Mouse (Mus musculus) erythroblast, adult 5-6 weeks (primary cell): ENCODE measurements around the gene Ldb1. TPM values are rescaled to one million over a fixed set of nuclear protein-coding genes. Genes with fewer than 3 reads are reported as not detected.
"Not testable (repeated sequence)": the region's sequence is repeated elsewhere in the genome, so short reads cannot be mapped to it uniquely, and the experiment has no call there.

Experiments used
- ATAC-seq: replicated peaks from 2 replicates; pipeline ENCODE4 v1.8.0; 2016; ENCODE audit warnings: moderate number of reproducible peaks, mild to moderate bottlenecking, moderate TSS enrichment, inconsistent platforms; ENCODE audit not compliant: poor library complexity, low FRiP score, severe bottlenecking
- total RNA-seq, 2 experiments: library from RNA; stranded (forward) in 1 of 2; stranded (reverse) in 1 of 2; fragments of 150-400 nt in 1 of 2; fragments of 200-764, 138-1000 nt in 1 of 2; gene quantifications; 2 replicates each; pipeline versions ENCODE4 v1.2.3 to v1.2.4; 2015 to 2017; ENCODE audit warnings: low replicate concordance in 2 of 2

Ldb1 gene
- total RNA-seq, 2 experiments from 2014 or later, result 16.3 to 37.9 TPM

GRCm38 (mm10) chr19:45993441-45993840 is 51.6 kb downstream of the Ldb1 start:
- ATAC-seq, result not testable (repeated sequence)

GRCm38 (mm10) chr19:45991171-45991570 is 53.8 kb downstream of the Ldb1 start:
- ATAC-seq, result no peak

GRCm38 (mm10) chr19:45988238-45988637 is 56.8 kb downstream of the Ldb1 start:
- no peak for ATAC-seq

- ATAC-seq, result no peak
Observed at GRCm38 (mm10) chr19:45984379-45984778, 60.6 kb downstream of the Ldb1 start.

Other genes starting within 250 kb of the Ldb1 start
- gene Kcnip2, start 229.2 kb downstream of the Ldb1 start, total RNA-seq (2015; ENCODE audit: low replicate concordance), result not detected in 2 replicates
- gene Kcnip2, start 229.2 kb downstream of the Ldb1 start, total RNA-seq (2017; ENCODE audit: low replicate concordance), result 0.98 TPM in 1 of 2 replicates, not detected in the other
- gene Armh3, start 46.7 kb downstream of the Ldb1 start, total RNA-seq (2015; ENCODE audit: low replicate concordance), result 0.42 and 1.3 TPM in 2 replicates
- gene Armh3, start 46.7 kb downstream of the Ldb1 start, total RNA-seq (2017; ENCODE audit: low replicate concordance), result 0.60 and 1.4 TPM in 2 replicates
- not detected in 2 replicates for gene Hps6, start 41.7 kb downstream of the Ldb1 start, total RNA-seq (2015; ENCODE audit: low replicate concordance)
- gene Hps6, start 41.7 kb downstream of the Ldb1 start, total RNA-seq (2017; ENCODE audit: low replicate concordance), result 0.28 and 0.77 TPM in 2 replicates
- gene Pprc1, start 328 bp downstream of the Ldb1 start, total RNA-seq (2015; ENCODE audit: low replicate concordance), result 19.6 and 30.7 TPM in 2 replicates
- gene Pprc1, start 328 bp downstream of the Ldb1 start, total RNA-seq (2017; ENCODE audit: low replicate concordance), result 11.7 and 20.1 TPM in 2 replicates
- gene Nolc1, start 30.6 kb upstream of the Ldb1 start, total RNA-seq (2015; ENCODE audit: low replicate concordance), result 12.7 and 16.9 TPM in 2 replicates
- gene Nolc1, start 30.6 kb upstream of the Ldb1 start, total RNA-seq (2017; ENCODE audit: low replicate concordance), result 25.9 and 31.9 TPM in 2 replicates
- gene Elovl3, start 86.7 kb upstream of the Ldb1 start, total RNA-seq (2015; ENCODE audit: low replicate concordance), result not detected in 2 replicates
- gene Elovl3, start 86.7 kb upstream of the Ldb1 start, total RNA-seq (2017; ENCODE audit: low replicate concordance), result not detected in 2 replicates
- gene Pitx3, start 103.1 kb upstream of the Ldb1 start, total RNA-seq (2015; ENCODE audit: low replicate concordance), result not detected in 2 replicates
- not detected in 2 replicates for gene Pitx3, start 103.1 kb upstream of the Ldb1 start, total RNA-seq (2017; ENCODE audit: low replicate concordance)
- 22.8 and 22.9 TPM in 2 replicates for gene Gbf1, start 107.3 kb upstream of the Ldb1 start, total RNA-seq (2015; ENCODE audit: low replicate concordance)
- 18.1 and 21.0 TPM in 2 replicates for gene Gbf1, start 107.3 kb upstream of the Ldb1 start, total RNA-seq (2017; ENCODE audit: low replicate concordance)